Mouse (Mus musculus): ENCODE measurements around the gene Emilin2. TPM values are rescaled to one million over a fixed set of nuclear protein-coding genes. Genes with fewer than 3 reads are reported as not detected.
"Not testable (repeated sequence)": the region's sequence is repeated elsewhere in the genome, so short reads cannot be mapped to it uniquely, and the experiment has no call there.

Gene Emilin2
- polyA plus RNA-seq (2015; fragmentation: Nextera tagmentation; extraction: Ambion mirVana) = 2.7 and 2.8 TPM in 2 replicates

GRCm38 (mm10) chr17:71311340-71312171, at the start of gene Emilin2:
TSS of gene Emilin2 (minus strand) at chr17:71311978.
- Histone ChIP-seq H3K36me3 (ENCODE audit: insufficient read depth, low read length) (no peaks in the 10 kb centered on the region), H3K4me2 (replicated peaks; ENCODE audit: low read depth, low read length) (peak within 1 kb of the TSS; percentile 99), H3K4me3 (ENCODE audit: low read length) (peak within 1 kb of the TSS; percentile 67), H3K27ac (ENCODE audit: low read length) (no peak within 1 kb of the TSS), H3K27me3 (ENCODE audit: insufficient read depth, low read length) (peaks cover 24% of the 10 kb centered on the region), H3K4me1 (ENCODE audit: insufficient read depth, low read length) (peaks cover 11% of the 10 kb centered on the region; the same call in 1 of the 2 replicates), H3K9me3 (ENCODE audit: low read length) (no peaks in the 10 kb centered on the region), H3K9ac (replicated peaks; ENCODE audit: low read length) (peak within 1 kb of the TSS; percentile 65)
- ATAC-seq (ENCODE audit: low FRiP score, low TSS enrichment) = no peak
- 7% methylated on average over 20 of the region's 20 CpGs for WGBS

- ATAC-seq (ENCODE audit: low FRiP score, low TSS enrichment) = no peak
- H3K27ac ChIP-seq (ENCODE audit: low read length) = no peak overlapping the region
- H3K4me1 ChIP-seq (ENCODE audit: insufficient read depth, low read length) = no peaks in the 10 kb centered on the region
- H3K4me3 ChIP-seq (ENCODE audit: low read length) = no peak overlapping the region
- no peak overlapping the region for H3K4me2 ChIP-seq (replicated peaks; ENCODE audit: low read depth, low read length)
- 81% methylated on average over 3 of the region's 3 CpGs for WGBS
- H3K9me3 ChIP-seq (ENCODE audit: low read length) = no peaks in the 10 kb centered on the region
- H3K27me3 ChIP-seq (ENCODE audit: insufficient read depth, low read length) = no peaks in the 10 kb centered on the region
- no peak overlapping the region for H3K9ac ChIP-seq (replicated peaks; ENCODE audit: low read length)
- H3K36me3 ChIP-seq (ENCODE audit: insufficient read depth, low read length) = peaks cover 51% of the 10 kb centered on the region
These were observed 43.7 kb upstream of the Emilin2 start for GRCm38 (mm10) chr17:71355526-71355925.

GRCm38 (mm10) chr17:71354205-71354604, 42.4 kb upstream of the Emilin2 start:
- H3K27ac ChIP-seq (ENCODE audit: low read length) = no peak overlapping the region
- no peak overlapping the region for H3K4me2 ChIP-seq (replicated peaks; ENCODE audit: low read depth, low read length)
- no peak for ATAC-seq (ENCODE audit: low FRiP score, low TSS enrichment)
- no peaks in the 10 kb centered on the region for H3K9me3 ChIP-seq (ENCODE audit: low read length)
- H3K36me3 ChIP-seq (ENCODE audit: insufficient read depth, low read length) = peaks cover 46% of the 10 kb centered on the region
- H3K4me3 ChIP-seq (ENCODE audit: low read length) = no peak overlapping the region
- no peaks in the 10 kb centered on the region for H3K4me1 ChIP-seq (ENCODE audit: insufficient read depth, low read length)
- no peak overlapping the region for H3K9ac ChIP-seq (replicated peaks; ENCODE audit: low read length)
- H3K27me3 ChIP-seq (ENCODE audit: insufficient read depth, low read length) = no peaks in the 10 kb centered on the region
- 94% methylated on average over 11 of the region's 11 CpGs for WGBS

GRCm38 (mm10) chr17:71348188-71348587, 36.4 kb upstream of the Emilin2 start:
- no peaks in the 10 kb centered on the region for H3K4me1 ChIP-seq (ENCODE audit: insufficient read depth, low read length)
- no peak overlapping the region for H3K27ac ChIP-seq (ENCODE audit: low read length)
- H3K27me3 ChIP-seq (ENCODE audit: insufficient read depth, low read length) = no peaks in the 10 kb centered on the region
- WGBS = 91% methylated on average over 3 of the region's 3 CpGs
- no peaks in the 10 kb centered on the region for H3K9me3 ChIP-seq (ENCODE audit: low read length)
- no peak overlapping the region for H3K9ac ChIP-seq (replicated peaks; ENCODE audit: low read length)
- no peak overlapping the region for H3K4me2 ChIP-seq (replicated peaks; ENCODE audit: low read depth, low read length)
- peaks cover 54% of the 10 kb centered on the region for H3K36me3 ChIP-seq (ENCODE audit: insufficient read depth, low read length)
- no peak overlapping the region for H3K4me3 ChIP-seq (ENCODE audit: low read length)
- no peak for ATAC-seq (ENCODE audit: low FRiP score, low TSS enrichment)

- no peak overlapping the region for H3K4me3 ChIP-seq (ENCODE audit: low read length)
- no peaks in the 10 kb centered on the region for H3K4me1 ChIP-seq (ENCODE audit: insufficient read depth, low read length)
- no peak for ATAC-seq (ENCODE audit: low FRiP score, low TSS enrichment)
- no peaks in the 10 kb centered on the region for H3K27me3 ChIP-seq (ENCODE audit: insufficient read depth, low read length)
- H3K36me3 ChIP-seq (ENCODE audit: insufficient read depth, low read length) = peaks cover 27% of the 10 kb centered on the region
- no peak overlapping the region for H3K4me2 ChIP-seq (replicated peaks; ENCODE audit: low read depth, low read length)
- no peaks in the 10 kb centered on the region for H3K9me3 ChIP-seq (ENCODE audit: low read length)
- WGBS = 76% methylated on average over 3 of the region's 3 CpGs
- no peak overlapping the region for H3K9ac ChIP-seq (replicated peaks; ENCODE audit: low read length)
- no peak overlapping the region for H3K27ac ChIP-seq (ENCODE audit: low read length)
These were observed 30.2 kb upstream of the Emilin2 start for GRCm38 (mm10) chr17:71342006-71342405.

- no peak overlapping the region for H3K27ac ChIP-seq (ENCODE audit: low read length)
- H3K36me3 ChIP-seq (ENCODE audit: insufficient read depth, low read length) = peaks cover 15% of the 10 kb centered on the region
- no peak for ATAC-seq (ENCODE audit: low FRiP score, low TSS enrichment)
- H3K4me2 ChIP-seq (replicated peaks; ENCODE audit: low read depth, low read length) = no peak overlapping the region
- H3K4me1 ChIP-seq (ENCODE audit: insufficient read depth, low read length) = no peaks in the 10 kb centered on the region; the same call in 1 of the 2 replicates
- H3K4me3 ChIP-seq (ENCODE audit: low read length) = no peak overlapping the region
- no peaks in the 10 kb centered on the region for H3K9me3 ChIP-seq (ENCODE audit: low read length)
- no peaks in the 10 kb centered on the region for H3K27me3 ChIP-seq (ENCODE audit: insufficient read depth, low read length)
- no peak overlapping the region for H3K9ac ChIP-seq (replicated peaks; ENCODE audit: low read length)
- 94% methylated on average over 6 of the region's 6 CpGs for WGBS
These were observed 26.8 kb upstream of the Emilin2 start for GRCm38 (mm10) chr17:71338627-71339026.

- no peaks in the 10 kb centered on the region for H3K27me3 ChIP-seq (ENCODE audit: insufficient read depth, low read length)
- peaks cover 6% of the 10 kb centered on the region; the same call in 1 of the 2 replicates for H3K36me3 ChIP-seq (ENCODE audit: insufficient read depth, low read length)
- no peak overlapping the region for H3K4me2 ChIP-seq (replicated peaks; ENCODE audit: low read depth, low read length)
- 93% methylated on average over 9 of the region's 9 CpGs for WGBS
- no peaks in the 10 kb centered on the region for H3K9me3 ChIP-seq (ENCODE audit: low read length)
- H3K27ac ChIP-seq (ENCODE audit: low read length) = no peak overlapping the region
- no peak overlapping the region for H3K9ac ChIP-seq (replicated peaks; ENCODE audit: low read length)
- ATAC-seq (ENCODE audit: low FRiP score, low TSS enrichment) = no peak
- H3K4me1 ChIP-seq (ENCODE audit: insufficient read depth, low read length) = peaks cover 10% of the 10 kb centered on the region
- H3K4me3 ChIP-seq (ENCODE audit: low read length) = no peak overlapping the region
These were observed 25.8 kb upstream of the Emilin2 start for GRCm38 (mm10) chr17:71337546-71337945.

- peak; percentile 79 for ATAC-seq (ENCODE audit: low FRiP score, low TSS enrichment)
- Histone ChIP-seq H3K4me1 (ENCODE audit: insufficient read depth, low read length) (peaks cover 16% of the 10 kb centered on the region), H3K36me3 (ENCODE audit: insufficient read depth, low read length) (0 out of 2 replicates have a peak, but pooled peaks cover 3% of the 10 kb centered on the region), H3K9ac (replicated peaks; ENCODE audit: low read length) (no peak overlapping the region), H3K4me3 (ENCODE audit: low read length) (no peak overlapping the region), H3K27me3 (ENCODE audit: insufficient read depth, low read length) (no peaks in the 10 kb centered on the region), H3K4me2 (replicated peaks; ENCODE audit: low read depth, low read length) (no peak overlapping the region), H3K9me3 (ENCODE audit: low read length) (no peaks in the 10 kb centered on the region), H3K27ac (ENCODE audit: low read length) (no peak overlapping the region)
- 31% methylated on average over 8 of the region's 8 CpGs for WGBS
These were observed 24.6 kb upstream of the Emilin2 start for GRCm38 (mm10) chr17:71336421-71336820.

- Histone ChIP-seq H3K4me1 (ENCODE audit: insufficient read depth, low read length) (peaks cover 16% of the 10 kb centered on the region), H3K4me2 (replicated peaks; ENCODE audit: low read depth, low read length) (peak overlapping the region; percentile 22; the same call in 1 of the 2 replicates), H3K27me3 (ENCODE audit: insufficient read depth, low read length) (no peaks in the 10 kb centered on the region), H3K27ac (ENCODE audit: low read length) (no peak overlapping the region), H3K9ac (replicated peaks; ENCODE audit: low read length) (0 out of 2 replicates have a peak overlapping the region, but pooled peaks have one; percentile 40), H3K36me3 (ENCODE audit: insufficient read depth, low read length) (no peaks in the 10 kb centered on the region), H3K4me3 (ENCODE audit: low read length) (0 out of 2 replicates have a peak overlapping the region, but pooled peaks have one; percentile 11), H3K9me3 (ENCODE audit: low read length) (no peaks in the 10 kb centered on the region)
- ATAC-seq (ENCODE audit: low FRiP score, low TSS enrichment) = peak; percentile 27; the same call in 1 of the 2 replicates
- 21% methylated on average over 15 of the region's 15 CpGs for WGBS
These were observed 20.5 kb upstream of the Emilin2 start for GRCm38 (mm10) chr17:71332298-71332697.

- H3K4me1 ChIP-seq (ENCODE audit: insufficient read depth, low read length); H3K9ac ChIP-seq (replicated peaks; ENCODE audit: low read length); H3K36me3 ChIP-seq (ENCODE audit: insufficient read depth, low read length); H3K4me3 ChIP-seq (ENCODE audit: low read length); H3K27ac ChIP-seq (ENCODE audit: low read length); H3K27me3 ChIP-seq (ENCODE audit: insufficient read depth, low read length); ATAC-seq (ENCODE audit: low FRiP score, low TSS enrichment); H3K9me3 ChIP-seq (ENCODE audit: low read length); H3K4me2 ChIP-seq (replicated peaks; ENCODE audit: low read depth, low read length): not testable (repeated sequence)
- 82% methylated on average over 8 of the region's 8 CpGs for WGBS
These were observed 9.0 kb upstream of the Emilin2 start for GRCm38 (mm10) chr17:71320731-71321130.
